ENCODE assay signal across 8 mouse cellular contexts in the genomic region with DNA sequence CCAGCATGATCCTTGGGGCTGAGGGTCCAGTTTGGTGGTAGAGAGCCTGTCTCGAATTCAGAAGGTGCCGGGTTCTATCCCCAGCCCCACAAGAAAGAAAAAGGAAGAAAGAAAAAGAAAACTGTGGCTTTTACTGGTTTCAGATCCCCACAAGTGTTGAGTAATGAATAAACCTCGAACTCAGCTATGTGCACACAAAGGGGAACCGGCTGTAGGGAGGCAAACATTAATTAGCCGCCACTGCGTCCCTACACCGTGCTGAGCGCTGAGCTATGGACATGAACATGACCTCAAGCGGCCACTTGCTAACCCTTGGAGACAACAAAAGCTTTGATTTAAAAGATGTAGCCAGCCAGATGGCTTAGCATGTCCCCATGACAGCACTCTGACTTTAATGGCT. TPM values are rescaled to one million over a fixed set of nuclear protein-coding genes. Genes with fewer than 3 reads are reported as not detected.
A peak's percentile ranks its signal among the peaks of the same experiment; 100 is the strongest.
DNase-seq lines count a peak whose midpoint lies in the region; ATAC-seq and TF ChIP-seq lines count a peak whose summit lies in the region.

No protein-coding gene starts in this region.

- DNase-seq in cerebellum, adult 2 months: no peak
- DNase-seq in cerebellum, postnatal 4 days (ENCODE audit: low spot score in 2 of 2): no peak
- no peak for DNase-seq in layer of hippocampus, adult 2 months (ENCODE audit: low spot score in 2 of 2)
- DNase-seq in layer of hippocampus, postnatal 14 days (ENCODE audit: low spot score in 2 of 2): no peak
- no peak for DNase-seq in hindbrain, postnatal 0 days (ENCODE audit: low spot score)
- DNase-seq in naive thymus-derived CD4-positive, alpha-beta T cell, adult 2 months (ENCODE audit: low read depth): peak; percentile 50
- no peak for DNase-seq in thymus, postnatal 36 days
- no peak for DNase-seq in left cerebral cortex, adult 18-20 months (ENCODE audit: low spot score in 2 of 2)

- WGBS in cerebellum, adult 2 months: 41% methylated on average over 9 of the region's 9 CpGs
- 33% methylated on average over 9 of the region's 9 CpGs for WGBS in hindbrain, postnatal 0 days

- no peaks in the 10 kb centered on the region for H3K36me3 ChIP-seq in hindbrain, postnatal 0 days (ENCODE audit: insufficient read depth, low read length)

- peak overlapping the region; percentile 1; the same call in 1 of the 2 replicates for H3K4me2 ChIP-seq in hindbrain, postnatal 0 days (ENCODE audit: low read depth, low read length)

- no peak for TF ChIP-seq POLR2A in cerebellum, adult 2 months (IDR thresholded peaks at IDR 0.05; ENCODE audit: borderline replicate concordance, insufficient read depth, low read length)

- no peak overlapping the region for H3K4me3 ChIP-seq in cerebellum, adult 2 months (replicated peaks; ENCODE audit: insufficient read depth, low read depth, low read length)
- no peak overlapping the region for H3K4me3 ChIP-seq in layer of hippocampus, adult 2 months
- no peak overlapping the region for H3K4me3 ChIP-seq in hindbrain, postnatal 0 days (ENCODE audit: low read length)

- H3K9me3 ChIP-seq in hindbrain, postnatal 0 days (ENCODE audit: low read length): no peaks in the 10 kb centered on the region

- no peaks in the 10 kb centered on the region for H3K27me3 ChIP-seq in cerebellum, adult 2 months (ENCODE audit: control insufficient read depth, insufficient read depth, low read length)
- no peaks in the 10 kb centered on the region for H3K27me3 ChIP-seq in hindbrain, postnatal 0 days (ENCODE audit: insufficient read depth, low read length)

- TF ChIP-seq CTCF in cerebellum, adult 2 months (IDR thresholded peaks at IDR 0.05; ENCODE audit: borderline replicate concordance, insufficient read depth, low read depth, low read length): no peak
- TF ChIP-seq CTCF in layer of hippocampus, adult 2 months (conservative IDR thresholded peaks at IDR 0.05): no peak
- TF ChIP-seq CTCF in hindbrain, postnatal 0 days (IDR thresholded peaks at IDR 0.05; ENCODE audit: low read depth): no peak

- H3K9ac ChIP-seq in hindbrain, postnatal 0 days (replicated peaks; ENCODE audit: low read length): no peak overlapping the region

- ATAC-seq in hindbrain, postnatal 0 days: no peak

- H3K27ac ChIP-seq in cerebellum, adult 2 months (ENCODE audit: insufficient read depth, low read length): peak overlapping the region; percentile 70
- peak overlapping the region; percentile 81 for H3K27ac ChIP-seq in layer of hippocampus, adult 2 months
- H3K27ac ChIP-seq in hindbrain, postnatal 0 days: peak overlapping the region; percentile 70

- H3K4me1 ChIP-seq in cerebellum, adult 2 months (ENCODE audit: control insufficient read depth, insufficient read depth, low read length): peaks cover 60% of the 10 kb centered on the region
- peaks cover 44% of the 10 kb centered on the region for H3K4me1 ChIP-seq in hindbrain, postnatal 0 days (ENCODE audit: insufficient read depth, low read length)

RNA-seq across cellular contexts. Expression of a gene that starts 6.9 kb away (rescaled TPM):
- 41.7 and 47.5 TPM in 2 replicates for polyA plus RNA-seq in cerebellum, adult 2 months (2012; rRNA removed)
- 10 to 100 TPM; 36.8 to 42.2 TPM for total RNA-seq in layer of hippocampus, adult 2 months (2021)
- total RNA-seq in layer of hippocampus, postnatal 14 days (2021): 10 to 100 TPM; 35.9 to 41.0 TPM
- 104 and 110 TPM in 2 replicates for total RNA-seq in hindbrain, postnatal 0 days (2014; rRNA removed)
- polyA plus RNA-seq in hindbrain, postnatal 0 days (2015; fragmentation: Nextera tagmentation; extraction: Ambion mirVana): 94.0 and 95.1 TPM in 2 replicates
- total RNA-seq in left cerebral cortex, adult 18-20 months (2021): 10 to 100 TPM; 43.2 to 50.5 TPM

RNA-seq across cellular contexts. Expression of a gene that starts 51.7 kb away (rescaled TPM):
- polyA plus RNA-seq in cerebellum, adult 2 months (2012; rRNA removed): 41.8 and 42.4 TPM in 2 replicates
- 10 to 100 TPM; 42.8 to 43.8 TPM for total RNA-seq in layer of hippocampus, adult 2 months (2021)
- total RNA-seq in layer of hippocampus, postnatal 14 days (2021): 10 to 100 TPM; 61.2 to 63.8 TPM
- 46.9 and 65.5 TPM in 2 replicates for total RNA-seq in hindbrain, postnatal 0 days (2014; rRNA removed)
- polyA plus RNA-seq in hindbrain, postnatal 0 days (2015; fragmentation: Nextera tagmentation; extraction: Ambion mirVana): 32.6 and 33.9 TPM in 2 replicates
- 10 to 100 TPM; 66.5 to 67.7 TPM for total RNA-seq in left cerebral cortex, adult 18-20 months (2021)
